Comparison of ENCODE assay signal across 8 mouse cellular contexts in the genomic region with DNA sequence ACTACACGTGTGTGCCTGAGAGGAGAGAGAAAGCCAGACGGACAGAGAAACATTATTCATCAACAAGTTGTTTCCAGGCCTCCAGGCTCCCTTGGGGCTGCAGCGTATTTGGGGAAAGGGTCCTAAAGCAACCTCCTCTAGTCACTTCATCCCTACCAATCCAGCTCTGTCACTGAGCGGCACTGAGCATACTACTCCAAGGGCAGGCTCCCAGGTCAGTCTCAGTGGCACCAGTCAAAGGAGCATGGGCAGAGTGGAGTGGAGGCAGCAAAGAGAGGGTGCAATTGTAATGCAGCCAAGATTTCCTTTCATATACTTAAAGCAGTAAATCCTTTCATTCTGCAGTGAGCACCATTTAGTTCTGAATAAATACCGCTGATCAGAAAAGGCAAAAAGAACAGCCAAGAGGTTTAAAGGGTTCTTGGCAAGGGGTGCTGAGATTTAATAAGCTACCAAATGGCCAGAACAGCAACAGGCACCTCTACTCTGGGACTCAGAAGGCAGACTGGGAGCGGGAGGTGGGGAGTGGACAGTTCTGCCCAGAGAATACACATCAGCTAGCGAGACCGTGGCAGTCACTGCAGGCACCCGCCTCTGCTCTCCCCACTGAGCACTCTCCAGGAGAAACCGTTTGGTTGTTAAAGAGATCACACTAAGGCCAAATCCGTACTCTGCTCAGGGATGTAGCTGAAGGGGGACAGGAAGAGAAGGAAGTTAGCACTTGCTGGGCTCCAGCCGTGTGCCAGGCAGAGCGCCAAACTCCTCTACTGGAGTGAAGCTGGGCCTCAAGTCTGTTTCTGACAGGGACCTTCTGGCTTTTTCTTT. TPM values are rescaled to one million over a fixed set of nuclear protein-coding genes. Genes with fewer than 3 reads are reported as not detected.
DNase-seq lines count a peak whose midpoint lies in the region; ATAC-seq and TF ChIP-seq lines count a peak whose summit lies in the region.

No protein-coding gene starts in this region.

- H3K4me3 ChIP-seq in heart, adult 2 months, result no peak overlapping the region
- no peak overlapping the region for H3K4me3 ChIP-seq in heart, embryonic 10.5 days
- H3K4me3 ChIP-seq in heart, embryonic 15.5 days, result no peak overlapping the region
- H3K4me3 ChIP-seq in limb, embryonic 15.5 days, result no peak overlapping the region
- H3K4me3 ChIP-seq in kidney, embryonic 15.5 days (replicated peaks), result no peak overlapping the region

- H3K9ac ChIP-seq in heart, adult 2 months (ENCODE audit: low read depth, low read length), result peak overlapping the region; percentile 6
- 0 out of 2 replicates have a peak overlapping the region, but pooled peaks have one; percentile 9 for H3K9ac ChIP-seq in heart, embryonic 15.5 days
- H3K9ac ChIP-seq in limb, embryonic 15.5 days, result peak overlapping the region; percentile 10; the same call in 1 of the 2 replicates
- no peak overlapping the region for H3K9ac ChIP-seq in kidney, embryonic 15.5 days

- ATAC-seq in heart, embryonic 15.5 days (replicated peaks; ENCODE audit: insufficient number of reproducible peaks, insufficient read depth, low FRiP score, low read depth), result no peak
- ATAC-seq in limb, embryonic 15.5 days (ENCODE audit: insufficient number of reproducible peaks, low FRiP score, low TSS enrichment, low read depth), result no peak
- no peak for ATAC-seq in kidney, embryonic 15.5 days (replicated peaks; ENCODE audit: low FRiP score)

- H3K27ac ChIP-seq in heart, adult 2 months, result no peak overlapping the region
- no peak overlapping the region for H3K27ac ChIP-seq in heart, embryonic 10.5 days
- peak overlapping the region; percentile 52 for H3K27ac ChIP-seq in heart, embryonic 15.5 days
- H3K27ac ChIP-seq in limb, embryonic 15.5 days, result peak overlapping the region; percentile 86
- H3K27ac ChIP-seq in kidney, embryonic 15.5 days, result no peak overlapping the region

- H3K9me3 ChIP-seq in heart, embryonic 10.5 days, result no peaks in the 10 kb centered on the region
- H3K9me3 ChIP-seq in heart, embryonic 15.5 days (replicated peaks), result no peaks in the 10 kb centered on the region
- H3K9me3 ChIP-seq in limb, embryonic 15.5 days, result no peaks in the 10 kb centered on the region
- H3K9me3 ChIP-seq in kidney, embryonic 15.5 days (replicated peaks), result no peaks in the 10 kb centered on the region

- no peaks in the 10 kb centered on the region for H3K79me2 ChIP-seq in heart, adult 2 months (replicated peaks; ENCODE audit: control insufficient read depth, insufficient read depth, low read length)

- intact Hi-C loops in heart, adult 2 months (cut with DNase I), result no loop called here

- H3K27me3 ChIP-seq in heart, adult 2 months (ENCODE audit: control insufficient read depth, insufficient read depth, low read length), result no peaks in the 10 kb centered on the region
- no peaks in the 10 kb centered on the region for H3K27me3 ChIP-seq in heart, embryonic 10.5 days (ENCODE audit: insufficient read depth, poor library complexity, severe bottlenecking)
- no peaks in the 10 kb centered on the region for H3K27me3 ChIP-seq in heart, embryonic 15.5 days
- H3K27me3 ChIP-seq in limb, embryonic 15.5 days, result no peaks in the 10 kb centered on the region
- H3K27me3 ChIP-seq in kidney, embryonic 15.5 days, result no peaks in the 10 kb centered on the region

- peaks cover 1% of the 10 kb centered on the region for H3K4me1 ChIP-seq in heart, adult 2 months (ENCODE audit: control insufficient read depth, insufficient read depth, low read length)
- H3K4me1 ChIP-seq in heart, embryonic 10.5 days, result peaks cover 40% of the 10 kb centered on the region
- H3K4me1 ChIP-seq in heart, embryonic 15.5 days (replicated peaks), result peaks cover 29% of the 10 kb centered on the region
- peaks cover 35% of the 10 kb centered on the region for H3K4me1 ChIP-seq in limb, embryonic 15.5 days
- peaks cover 11% of the 10 kb centered on the region for H3K4me1 ChIP-seq in kidney, embryonic 15.5 days

- 40% methylated on average over 13 of the region's 13 CpGs for WGBS in heart, adult 2 months
- 56% methylated on average over 13 of the region's 13 CpGs for WGBS in heart, embryonic 10.5 days
- WGBS in heart, embryonic 15.5 days, result 49% methylated on average over 13 of the region's 13 CpGs
- 41% methylated on average over 13 of the region's 13 CpGs for WGBS in limb, embryonic 15.5 days
- WGBS in kidney, embryonic 15.5 days, result 58% methylated on average over 13 of the region's 13 CpGs

- H3K36me3 ChIP-seq in heart, adult 2 months (ENCODE audit: control insufficient read depth, insufficient read depth, low read length), result no peaks in the 10 kb centered on the region
- H3K36me3 ChIP-seq in heart, embryonic 10.5 days, result no peaks in the 10 kb centered on the region
- H3K36me3 ChIP-seq in heart, embryonic 15.5 days, result no peaks in the 10 kb centered on the region
- H3K36me3 ChIP-seq in limb, embryonic 15.5 days, result no peaks in the 10 kb centered on the region; the same call in 1 of the 2 replicates
- no peaks in the 10 kb centered on the region for H3K36me3 ChIP-seq in kidney, embryonic 15.5 days

- TF ChIP-seq EP300 in heart, adult 2 months (IDR thresholded peaks at IDR 0.05; ENCODE audit: insufficient read depth, low read depth, low read length), result no peak

- no peak overlapping the region for H3K4me2 ChIP-seq in heart, embryonic 15.5 days
- H3K4me2 ChIP-seq in limb, embryonic 15.5 days, result 0 out of 2 replicates have a peak overlapping the region, but pooled peaks have one; percentile 12
- no peak overlapping the region for H3K4me2 ChIP-seq in kidney, embryonic 15.5 days

- DNase-seq in heart, adult 2 months, result peak in 1 of 2 experiments; percentile 31
- no peak for DNase-seq in heart, embryonic 10.5 days (ENCODE audit: low spot score)
- DNase-seq in brain, embryonic 14.5 days (ENCODE audit: low read depth), result peak; percentile 82
- no peak for DNase-seq in thymus, postnatal 36 days
- DNase-seq in spleen, postnatal 36 days (ENCODE audit: low spot score in 2 of 2), result no peak

- no peak for TF ChIP-seq CTCF in heart, adult 2 months (IDR thresholded peaks at IDR 0.05)
- TF ChIP-seq CTCF in brain, embryonic 14.5 days (IDR thresholded peaks at IDR 0.05; ENCODE audit: borderline replicate concordance, extremely low read depth, insufficient read depth, insufficient read length), result no peak

- TF ChIP-seq POLR2A in heart, adult 2 months (IDR thresholded peaks at IDR 0.05; ENCODE audit: insufficient read depth, low read depth, low read length), result no peak
- no peak for TF ChIP-seq POLR2A in brain, embryonic 14.5 days (IDR thresholded peaks at IDR 0.05; ENCODE audit: borderline replicate concordance, extremely low read depth, insufficient read depth, insufficient read length, poor library complexity, severe bottlenecking)

RNA-seq across cellular contexts. Expression of gene Arfgap2, which starts 19.8 kb away (rescaled TPM):
- total RNA-seq in heart, adult 2 months (2021), result 10 to 100 TPM; 54.7 to 58.2 TPM
- polyA plus RNA-seq in heart, adult 2 months (2012; rRNA removed), result 35.0 and 43.2 TPM in 2 replicates
- 82.3 and 85.7 TPM in 2 replicates for polyA plus RNA-seq in heart, embryonic 10.5 days (2016; fragmentation: Nextera tagmentation; extraction: Ambion mirVana)
- 29.4 and 40.3 TPM in 2 replicates for polyA plus RNA-seq in brain, embryonic 14.5 days (2012; rRNA removed)
- 54.8 and 69.1 TPM in 2 replicates for polyA plus RNA-seq in heart, embryonic 15.5 days (2015; fragmentation: Nextera tagmentation; extraction: Ambion mirVana)
- 82.9 and 83.1 TPM in 2 replicates for polyA plus RNA-seq in limb, embryonic 15.5 days (2015; fragmentation: Nextera tagmentation; extraction: Ambion mirVana)
- 86.6 and 92.2 TPM in 2 replicates for polyA plus RNA-seq in kidney, embryonic 15.5 days (2015; fragmentation: Nextera tagmentation; extraction: Ambion mirVana)

RNA-seq across cellular contexts. Expression of gene Pacsin3, which starts 28.8 kb away (rescaled TPM):
- total RNA-seq in heart, adult 2 months (2021), result 100 to 1,000 TPM; 141 to 157 TPM
- 139 and 165 TPM in 2 replicates for polyA plus RNA-seq in heart, adult 2 months (2012; rRNA removed)
- 26.0 and 27.4 TPM in 2 replicates for polyA plus RNA-seq in heart, embryonic 10.5 days (2016; fragmentation: Nextera tagmentation; extraction: Ambion mirVana)
- polyA plus RNA-seq in brain, embryonic 14.5 days (2012; rRNA removed), result 17.0 and 20.7 TPM in 2 replicates
- 47.6 and 52.8 TPM in 2 replicates for polyA plus RNA-seq in heart, embryonic 15.5 days (2015; fragmentation: Nextera tagmentation; extraction: Ambion mirVana)
- 58.1 and 93.7 TPM in 2 replicates for polyA plus RNA-seq in limb, embryonic 15.5 days (2015; fragmentation: Nextera tagmentation; extraction: Ambion mirVana)
- 39.9 and 40.3 TPM in 2 replicates for polyA plus RNA-seq in kidney, embryonic 15.5 days (2015; fragmentation: Nextera tagmentation; extraction: Ambion mirVana)

RNA-seq across cellular contexts. Expression of gene Ddb2, which starts 47.8 kb away (rescaled TPM):
- total RNA-seq in heart, adult 2 months (2021), result 1 to 10 TPM; 2.7 to 3.2 TPM
- polyA plus RNA-seq in heart, adult 2 months (2012; rRNA removed), result 8.5 and 12.6 TPM in 2 replicates
- 7.3 and 9.4 TPM in 2 replicates for polyA plus RNA-seq in heart, embryonic 10.5 days (2016; fragmentation: Nextera tagmentation; extraction: Ambion mirVana)
- 25.2 and 39.5 TPM in 2 replicates for polyA plus RNA-seq in brain, embryonic 14.5 days (2012; rRNA removed)
- 8.4 and 11.3 TPM in 2 replicates for polyA plus RNA-seq in heart, embryonic 15.5 days (2015; fragmentation: Nextera tagmentation; extraction: Ambion mirVana)
- polyA plus RNA-seq in limb, embryonic 15.5 days (2015; fragmentation: Nextera tagmentation; extraction: Ambion mirVana), result 20.0 and 22.1 TPM in 2 replicates
- 16.2 and 17.0 TPM in 2 replicates for polyA plus RNA-seq in kidney, embryonic 15.5 days (2015; fragmentation: Nextera tagmentation; extraction: Ambion mirVana)

Comparison
In these comparisons a context has a peak if more than half of its experiments do, and no peak if none do; other contexts are left out.
1. H3K27ac ChIP-seq: peak in heart, embryonic 15.5 days (single experiment) and limb, embryonic 15.5 days (single experiment); none in heart, adult 2 months (single experiment), heart, embryonic 10.5 days (single experiment) and kidney, embryonic 15.5 days (single experiment).